Mouse (Mus musculus) heart, adult 9 months (tissue): ENCODE measurements around the gene Gna11.
A peak's percentile ranks its signal among the peaks of the same experiment; 100 is the strongest.

ENCODE experiments used
- DNase-seq, 2 experiments: peaks; one replicate each; pipeline ENCODE4 v3.0.0; 2022; ENCODE audit warnings: low spot score in 2 of 2

The Gna11 gene

GRCm38 (mm10) chr10:81505016-81505664, 39.9 kb downstream of the Gna11 start:
- DNase-seq = no peak

GRCm38 (mm10) chr10:81502658-81503057, 42.3 kb downstream of the Gna11 start:
- DNase-seq = peak; percentile 77 to 79

GRCm38 (mm10) chr10:81501863-81502262, 43.1 kb downstream of the Gna11 start:
- DNase-seq = no peak

GRCm38 (mm10) chr10:81500032-81500431, 45.0 kb downstream of the Gna11 start, which contains the start of gene S1pr4:
S1pr4 (minus strand) TSS chr10:81500132.
- no peak for DNase-seq

- DNase-seq = peak; percentile 46 to 75
Observed at GRCm38 (mm10) chr10:81499250-81499901, 45.6 kb downstream of the Gna11 start.

GRCm38 (mm10) chr10:81498316-81499249, 46.4 kb downstream of the Gna11 start:
- no peak for DNase-seq

GRCm38 (mm10) chr10:81497401-81498270, 47.4 kb downstream of the Gna11 start:
- DNase-seq = no peak

- DNase-seq = no peak
Observed at GRCm38 (mm10) chr10:81496969-81497368, 48.0 kb downstream of the Gna11 start.

GRCm38 (mm10) chr10:81496264-81496901, 48.6 kb downstream of the Gna11 start, which contains the start of gene Ncln:
Ncln (minus strand) TSS chr10:81496392.
- peak; percentile 97 to 99 for DNase-seq

GRCm38 (mm10) chr10:81495616-81496263, 49.2 kb downstream of the Gna11 start:
- peak in 1 of 2 experiments; percentile 50 for DNase-seq

- no peak for DNase-seq
Observed at GRCm38 (mm10) chr10:81495151-81495550, 49.8 kb downstream of the Gna11 start.

- no peak for DNase-seq
Observed at GRCm38 (mm10) chr10:81494260-81495041, 50.5 kb downstream of the Gna11 start.

- no peak for DNase-seq
Observed at GRCm38 (mm10) chr10:81493601-81494220, 51.3 kb downstream of the Gna11 start.

GRCm38 (mm10) chr10:81492606-81493240, 52.3 kb downstream of the Gna11 start:
- DNase-seq = no peak

- DNase-seq = no peak
Observed at GRCm38 (mm10) chr10:81491018-81491417, 54.0 kb downstream of the Gna11 start.

GRCm38 (mm10) chr10:81489941-81490340, 55.0 kb downstream of the Gna11 start:
- DNase-seq = no peak

GRCm38 (mm10) chr10:81488081-81488480, 56.9 kb downstream of the Gna11 start:
- no peak for DNase-seq

GRCm38 (mm10) chr10:81486496-81486895, 58.5 kb downstream of the Gna11 start:
- DNase-seq = no peak
